Comparison of ENCODE assay signal across 9 mouse cellular contexts in the genomic region with DNA sequence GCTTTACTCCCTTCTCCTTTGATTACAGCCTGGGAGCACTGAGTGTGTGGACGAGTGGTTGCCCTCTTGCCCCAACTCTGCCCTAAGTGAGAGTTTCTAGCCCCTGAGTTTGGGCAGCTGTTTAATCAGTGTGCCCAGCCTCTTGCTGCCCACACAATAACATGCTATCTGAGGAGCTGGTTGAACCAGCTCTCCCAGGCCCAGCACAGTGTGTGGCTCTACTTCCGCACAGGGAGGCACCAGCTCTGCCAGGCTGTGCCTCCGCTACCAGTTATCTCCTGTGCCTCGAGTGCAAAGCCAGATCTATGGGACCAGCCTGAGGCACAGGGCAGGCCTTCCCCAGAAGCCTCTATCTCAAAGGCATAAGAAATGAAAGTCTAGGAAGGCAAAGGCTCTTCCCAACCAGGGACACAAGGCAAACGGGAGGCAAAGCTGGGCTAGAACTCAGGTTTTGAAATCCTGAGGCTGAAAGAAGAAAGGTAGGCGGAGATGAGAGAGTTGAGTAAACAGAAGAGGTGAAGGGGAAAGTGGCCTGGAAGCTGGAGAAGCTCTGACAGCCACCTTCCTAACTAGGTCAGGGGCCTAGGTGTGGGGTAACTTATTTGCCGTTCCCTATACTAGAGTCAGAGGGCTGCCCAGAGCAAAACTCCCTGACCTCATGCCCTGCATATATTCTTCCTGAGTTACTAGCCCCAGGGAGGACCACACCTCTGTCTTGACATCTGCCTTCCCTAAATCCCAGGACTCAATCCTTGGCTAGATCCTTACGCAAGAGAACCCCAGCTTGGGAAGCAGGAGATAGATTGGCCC. TPM values are rescaled to one million over a fixed set of nuclear protein-coding genes. Genes with fewer than 3 reads are reported as not detected.
DNase-seq lines count a peak whose midpoint lies in the region; ATAC-seq and TF ChIP-seq lines count a peak whose summit lies in the region.
"Had no signal": no experiment of that assay in that cellular context is flagged by ENCODE, and none has a peak within 500 bp of the region (broad histone marks: within the 10 kb centered on the region; RNA-seq: fewer than 3 reads in every experiment).

No protein-coding gene starts in this region.

- WGBS in intestine, embryonic 16.5 days = 56% methylated on average over 8 of the region's 8 CpGs
- WGBS in midbrain, postnatal 0 days = 69% methylated on average over 8 of the region's 8 CpGs

- peak overlapping the region; percentile 30 for H3K9ac ChIP-seq in intestine, embryonic 16.5 days (ENCODE audit: low read depth, low read length)
- H3K9ac ChIP-seq in midbrain, postnatal 0 days (replicated peaks; ENCODE audit: low read length, poor library complexity, severe bottlenecking) = 0 out of 2 replicates have a peak overlapping the region, but pooled peaks have one; percentile 13

- DNase-seq in kidney, postnatal 10 days = peak; percentile 32
- DNase-seq in kidney, adult 18-20 months = no peak
- peak; percentile 82 for DNase-seq in fat pad, adult 2 months (ENCODE audit: extremely low read depth, low read depth, low spot score)
- DNase-seq in midbrain, postnatal 0 days (ENCODE audit: low spot score) = no peak
- no peak for DNase-seq in layer of hippocampus, adult 8-10 months (ENCODE audit: low spot score in 2 of 2)
- DNase-seq in retina, embryonic 14.5 days (ENCODE audit: low spot score) = no peak
- DNase-seq in thymus, postnatal 10 days (ENCODE audit: low spot score in 2 of 2) = no peak

- ATAC-seq in intestine, embryonic 16.5 days = no peak
- ATAC-seq in midbrain, postnatal 0 days (ENCODE audit: low FRiP score) = no peak

- H3K27ac ChIP-seq in intestine, embryonic 16.5 days (ENCODE audit: low read length) = peak overlapping the region; percentile 49
- H3K27ac ChIP-seq in midbrain, postnatal 0 days (ENCODE audit: low read depth, low read length) = no peak overlapping the region

- H3K4me2 ChIP-seq in intestine, embryonic 16.5 days (ENCODE audit: low read depth, low read length) = peak overlapping the region; percentile 93
- H3K4me2 ChIP-seq in midbrain, postnatal 0 days (ENCODE audit: low read depth, low read length, poor library complexity, severe bottlenecking) = peak overlapping the region; percentile 32

- no peaks in the 10 kb centered on the region for H3K27me3 ChIP-seq in intestine, embryonic 16.5 days (replicated peaks; ENCODE audit: control insufficient read depth, insufficient read depth, low read length)
- 0 out of 2 replicates have a peak, but pooled peaks cover 11% of the 10 kb centered on the region for H3K27me3 ChIP-seq in midbrain, postnatal 0 days (ENCODE audit: insufficient read depth, low read length)

- peaks cover 5% of the 10 kb centered on the region; the same call in 1 of the 2 replicates for H3K36me3 ChIP-seq in intestine, embryonic 16.5 days (ENCODE audit: control insufficient read depth, insufficient read depth, low read length)
- no peaks in the 10 kb centered on the region for H3K36me3 ChIP-seq in midbrain, postnatal 0 days (ENCODE audit: insufficient read depth, low read length)

- peaks cover 43% of the 10 kb centered on the region for H3K4me1 ChIP-seq in intestine, embryonic 16.5 days (ENCODE audit: control insufficient read depth, insufficient read depth, low read length)
- peaks cover 3% of the 10 kb centered on the region; the same call in 1 of the 2 replicates for H3K4me1 ChIP-seq in midbrain, postnatal 0 days (ENCODE audit: insufficient read depth, low read length)

- no peaks in the 10 kb centered on the region for H3K9me3 ChIP-seq in intestine, embryonic 16.5 days (ENCODE audit: control insufficient read depth, low read length)
- no peaks in the 10 kb centered on the region for H3K9me3 ChIP-seq in midbrain, postnatal 0 days (ENCODE audit: low read length)

- H3K4me3 ChIP-seq in intestine, embryonic 16.5 days (ENCODE audit: low read length) = peak overlapping the region; percentile 37
- no peak overlapping the region for H3K4me3 ChIP-seq in midbrain, postnatal 0 days (ENCODE audit: low read depth, low read length)

- no peak for TF ChIP-seq CTCF in midbrain, postnatal 0 days (IDR thresholded peaks at IDR 0.05)

RNA-seq across cellular contexts. Expression of a gene that starts 4.1 kb away (rescaled TPM):
- polyA plus RNA-seq in intestine, embryonic 16.5 days (2015; fragmentation: Nextera tagmentation; extraction: Ambion mirVana) = 4.8 and 5.2 TPM in 2 replicates
- 5.7 and 7.3 TPM in 2 replicates for total RNA-seq in midbrain, postnatal 0 days (2014; rRNA removed)
- polyA plus RNA-seq in midbrain, postnatal 0 days (2015; fragmentation: Nextera tagmentation; extraction: Ambion mirVana) = 1.6 and 1.7 TPM in 2 replicates
- total RNA-seq in layer of hippocampus, adult 8-10 months (2022) = 10 to 100 TPM in 2 of 4 experiments, 1 to 10 TPM in 2; 9.8 to 11.6 (median 10.1) TPM

RNA-seq across cellular contexts. Expression of a gene that starts 13.2 kb away (rescaled TPM):
- polyA plus RNA-seq in intestine, embryonic 16.5 days (2015; fragmentation: Nextera tagmentation; extraction: Ambion mirVana) = 60.9 and 67.2 TPM in 2 replicates
- total RNA-seq in midbrain, postnatal 0 days (2014; rRNA removed) = 131 and 133 TPM in 2 replicates
- 77.2 and 80.3 TPM in 2 replicates for polyA plus RNA-seq in midbrain, postnatal 0 days (2015; fragmentation: Nextera tagmentation; extraction: Ambion mirVana)
- total RNA-seq in layer of hippocampus, adult 8-10 months (2022) = 10 to 100 TPM; 47.3 to 59.9 (median 56.1) TPM

RNA-seq across cellular contexts. Expression of a gene that starts 26.6 kb away (rescaled TPM):
- polyA plus RNA-seq in intestine, embryonic 16.5 days (2015; fragmentation: Nextera tagmentation; extraction: Ambion mirVana) = 12.3 and 12.4 TPM in 2 replicates
- total RNA-seq in midbrain, postnatal 0 days (2014; rRNA removed) = 12.7 and 16.9 TPM in 2 replicates
- 20.5 and 21.6 TPM in 2 replicates for polyA plus RNA-seq in midbrain, postnatal 0 days (2015; fragmentation: Nextera tagmentation; extraction: Ambion mirVana)
- 10 to 100 TPM; 14.4 to 17.1 (median 14.9) TPM for total RNA-seq in layer of hippocampus, adult 8-10 months (2022)

RNA-seq across cellular contexts. Expression of a gene that starts 59.2 kb away (rescaled TPM):
- polyA plus RNA-seq in intestine, embryonic 16.5 days (2015; fragmentation: Nextera tagmentation; extraction: Ambion mirVana) = 17.4 and 18.2 TPM in 2 replicates
- total RNA-seq in midbrain, postnatal 0 days (2014; rRNA removed) = 31.6 and 37.3 TPM in 2 replicates
- 7.5 and 8.7 TPM in 2 replicates for polyA plus RNA-seq in midbrain, postnatal 0 days (2015; fragmentation: Nextera tagmentation; extraction: Ambion mirVana)
- 10 to 100 TPM; 17.3 to 21.8 (median 19.3) TPM for total RNA-seq in layer of hippocampus, adult 8-10 months (2022)

RNA-seq across cellular contexts. Expression of a gene that starts 59.6 kb away (rescaled TPM):
- polyA plus RNA-seq in intestine, embryonic 16.5 days (2015; fragmentation: Nextera tagmentation; extraction: Ambion mirVana) = 1.4 and 1.5 TPM in 2 replicates
- 0.28 TPM in 1 of 2 replicates, not detected in the other for total RNA-seq in midbrain, postnatal 0 days (2014; rRNA removed)
- polyA plus RNA-seq in midbrain, postnatal 0 days (2015; fragmentation: Nextera tagmentation; extraction: Ambion mirVana) = 0.25 TPM in 1 of 2 replicates, not detected in the other
- total RNA-seq in layer of hippocampus, adult 8-10 months (2022) = not detected
- total RNA-seq: layer of hippocampus, postnatal 14 days had no signal

Comparison
In these comparisons a context has a peak if more than half of its experiments do, and no peak if none do; other contexts are left out.
1. DNase-seq: peak in kidney, postnatal 10 days (single experiment) and fat pad, adult 2 months (single experiment); none in kidney, adult 18-20 months (single experiment), midbrain, postnatal 0 days (single experiment), layer of hippocampus, adult 8-10 months (0 of 2), retina, embryonic 14.5 days (single experiment) and thymus, postnatal 10 days (0 of 2).